Mouse (Mus musculus) left cerebral cortex, adult 18-20 months (tissue): Measurements from ENCODE around the gene Yes1. TPM values are rescaled to one million over a fixed set of nuclear protein-coding genes. Genes with fewer than 3 reads are reported as not detected.

Experiments
- total RNA-seq, 2 experiments: library from RNA; stranded (reverse); gene quantifications; 2 replicates each; pipeline ENCODE4 v1.2.3; 2021

Yes1 gene
- total RNA-seq, 2 experiments from 2014 or later = 11.4 to 12.5 TPM

Other genes starting within 250 kb of the Yes1 start
- 100 to 1,000 TPM; 430 TPM for gene Ppp1cb, start 152.3 kb upstream of the Yes1 start, total RNA-seq
- 10 to 100 TPM; 61.4 to 65.8 TPM for gene Pisd, start 174.5 kb downstream of the Yes1 start, total RNA-seq
- not detected for gene Gm20671, start 215.9 kb downstream of the Yes1 start, total RNA-seq
- 10 to 100 TPM; 36.3 to 39.8 TPM for gene Prr14l, start 243.1 kb downstream of the Yes1 start, total RNA-seq